Mouse (Mus musculus) G1E (cell line): ENCODE measurements around the gene Bbs9.

ENCODE experiments used
- CTCF ChIP-seq: IDR thresholded peaks from 2 replicates; pipeline ENCODE4 v1.5.1; 2012; ENCODE audit warnings: low read depth, low read length, inconsistent platforms, mixed read lengths
- GATA1 ChIP-seq: IDR thresholded peaks from 2 replicates; pipeline ENCODE4 v1.6.1; 2012; ENCODE audit warnings: borderline replicate concordance, low read length, inconsistent platforms, mixed read lengths
- POLR2AphosphoS5 ChIP-seq: IDR thresholded peaks from 2 replicates; pipeline ENCODE4 v1.6.1; 2012; ENCODE audit warnings: low read depth, low read length, inconsistent platforms; ENCODE audit not compliant: insufficient replicate concordance
- TAL1 ChIP-seq: conservative IDR thresholded peaks from 2 replicates; pipeline ENCODE4 v1.6.1; 2012; ENCODE audit warnings: low read depth, low read length, inconsistent platforms, mixed read lengths

DNA sequence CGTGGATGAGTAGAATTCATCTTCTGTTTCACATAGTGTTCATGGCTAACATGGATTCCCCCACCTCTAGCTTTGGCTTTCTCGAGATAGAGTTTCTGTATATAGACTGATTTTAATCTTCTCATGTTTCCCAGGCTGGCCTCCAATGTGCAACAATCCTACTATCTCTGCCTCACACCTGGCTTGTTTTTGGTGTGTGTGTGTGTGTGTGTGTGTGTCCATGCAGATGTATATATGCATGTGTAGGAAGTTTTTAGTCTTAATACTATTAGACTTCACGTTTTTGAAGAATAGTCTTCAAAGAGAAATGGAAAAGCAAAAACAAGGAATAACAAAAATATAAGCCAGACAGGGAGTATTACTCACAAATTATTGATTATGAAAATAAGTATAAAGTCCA is 296.3 kb downstream of the Bbs9 start:
- no peak; the same call in 1 of the 2 replicates for TF ChIP-seq TAL1
- TF ChIP-seq CTCF = no peak
- TF ChIP-seq GATA1 = no peak
- TF ChIP-seq POLR2AphosphoS5 = no peak
